Mouse (Mus musculus) cerebellum, adult 2 months (tissue): ENCODE measurements around the gene Anapc16.

Experiments
- CTCF ChIP-seq: fragments of 200-500 bp; IDR thresholded peaks from 2 replicates; pipeline ENCODE4 v1.5.1; 2011; ENCODE audit warnings: low read depth, mild to moderate bottlenecking, control low read depth, low read length, moderate library complexity, borderline replicate concordance; ENCODE audit not compliant: insufficient read depth
- POLR2A ChIP-seq: fragments of 200-500 bp; IDR thresholded peaks from 2 replicates; pipeline ENCODE4 v1.6.1; 2011; ENCODE audit warnings: low read length, control low read depth, borderline replicate concordance; ENCODE audit not compliant: insufficient read depth

GRCm38 (mm10) chr10:59982379-59982873 is 20.5 kb downstream of the Anapc16 start:
- no peak for TF ChIP-seq POLR2A
- no peak for TF ChIP-seq CTCF
